Mouse (Mus musculus) limb, embryonic 14.5 days (tissue): Measurements from ENCODE around the gene Gm20388. TPM values are rescaled to one million over a fixed set of nuclear protein-coding genes. Genes with fewer than 3 reads are reported as not detected.

ENCODE experiments used
- ATAC-seq: fragments of 200-750 bp; cut with Nextera tagmentation; 2 replicates; pipeline ENCODE4 v1.8.0; 2017; ENCODE audit warnings: low read depth, moderate number of reproducible peaks, moderate TSS enrichment; ENCODE audit not compliant: low FRiP score
- DNase-seq: peaks from one replicate; pipeline ENCODE4 v3.0.0-alpha.2; 2015; ENCODE audit warnings: low spot score
- H3K27ac ChIP-seq: fragments of 300-500 bp; sonication (generic); replicated peaks from 2 replicates; pipeline ENCODE4 v1.5.1; 2014; ENCODE audit warnings: low read depth, mild to moderate bottlenecking, low read length, moderate library complexity, mixed read lengths
- H3K27me3 ChIP-seq: fragments of 300-500 bp; sonication (generic); 2 replicates; pipeline ENCODE4 v1.6.1; 2014; ENCODE audit warnings: low read length, mixed read lengths; ENCODE audit not compliant: control insufficient read depth, insufficient read depth
- H3K36me3 ChIP-seq: fragments of 300-500 bp; sonication (generic); 2 replicates; pipeline ENCODE4 v1.6.1; 2014; ENCODE audit warnings: mild to moderate bottlenecking, low read length, moderate library complexity, mixed read lengths; ENCODE audit not compliant: control insufficient read depth, insufficient read depth
- H3K4me1 ChIP-seq: fragments of 300-500 bp; sonication (generic); 2 replicates; pipeline ENCODE4 v1.6.1; 2014; ENCODE audit warnings: antibody characterized with exemption, low read length, mixed read lengths; ENCODE audit not compliant: control insufficient read depth, insufficient read depth
- H3K4me2 ChIP-seq: fragments of 300-500 bp; sonication (generic); replicated peaks from 2 replicates; pipeline ENCODE4 v1.6.1; 2014; ENCODE audit warnings: low read depth, mild to moderate bottlenecking, low read length, moderate library complexity; ENCODE audit not compliant: severe bottlenecking
- H3K4me3 ChIP-seq: fragments of 300-500 bp; sonication (generic); replicated peaks from 2 replicates; pipeline ENCODE4 v1.5.1; 2014; ENCODE audit warnings: low read length
- H3K9ac ChIP-seq: fragments of 300-500 bp; sonication (generic); 2 replicates; pipeline ENCODE4 v1.6.1; 2014; ENCODE audit warnings: mild to moderate bottlenecking, low read depth, low read length, moderate library complexity; ENCODE audit not compliant: severe bottlenecking
- H3K9me3 ChIP-seq: fragments of 300-500 bp; sonication (generic); 2 replicates; pipeline ENCODE4 v1.6.1; 2016; ENCODE audit warnings: low read length; ENCODE audit not compliant: control insufficient read depth
- POLR2A ChIP-seq: fragments of 200-500 bp; IDR thresholded peaks from 2 replicates; pipeline ENCODE4 v1.8.0; 2012; ENCODE audit warnings: inconsistent platforms, mild to moderate bottlenecking, moderate library complexity, borderline replicate concordance; ENCODE audit not compliant: insufficient read depth, insufficient read length; ENCODE audit errors: extremely low read depth
- WGBS: fragments of 180-500 bp; shearing (Covaris S2); extraction: QIAGEN DNeasy Blood & Tissue Kit; methylation state at CpG from one replicate; pipeline ENCODE4 v1.1.7; 2014; 5-methylcytosine and 5-hydroxymethylcytosine counted together
- polyA plus RNA-seq, 2 experiments: library from polyadenylated mRNA; depleted of rRNA in 1 of 2; stranded (reverse) in 1 of 2; unstranded in 1 of 2; fragments of >200 nt; fragmentation: Nextera tagmentation in 1 of 2; extraction: Ambion mirVana in 1 of 2; gene quantifications; 2 replicates each; pipeline versions ENCODE4 v1.2.1 to v1.2.3; 2012 to 2014

Gene Gm20388
- polyA plus RNA-seq, 2 experiments = 1.9 to 49.9 TPM

- H3K4me1 ChIP-seq = peaks cover 64% of the 10 kb centered on the region
- 0 out of 2 replicates have a peak overlapping the region, but pooled peaks have one; percentile 10 for H3K4me2 ChIP-seq
- H3K27ac ChIP-seq = no peak overlapping the region
- WGBS = 13% methylated on average over 14 of the region's 14 CpGs
- TF ChIP-seq POLR2A = no peak
- H3K4me3 ChIP-seq = no peak overlapping the region
- H3K27me3 ChIP-seq = peaks cover 36% of the 10 kb centered on the region
- H3K9ac ChIP-seq = no peak overlapping the region
- ATAC-seq (no peak), DNase-seq (no peak)
- H3K9me3 ChIP-seq = no peaks in the 10 kb centered on the region
- no peaks in the 10 kb centered on the region for H3K36me3 ChIP-seq
Observed at GRCm38 (mm10) chr8:120492193-120492880, 581.7 kb downstream of the Gm20388 start.

- Histone ChIP-seq H3K4me1 (peaks cover 65% of the 10 kb centered on the region), H3K9ac (no peak overlapping the region), H3K36me3 (no peaks in the 10 kb centered on the region), H3K27me3 (peaks cover 31% of the 10 kb centered on the region), H3K4me2 (0 out of 2 replicates have a peak overlapping the region, but pooled peaks have one; percentile 10), H3K9me3 (no peaks in the 10 kb centered on the region), H3K27ac (no peak overlapping the region), H3K4me3 (no peak overlapping the region)
- DNase-seq (no peak), ATAC-seq (no peak)
- 50% methylated on average over 4 of the region's 4 CpGs for WGBS
- no peak for TF ChIP-seq POLR2A
Observed at GRCm38 (mm10) chr8:120492881-120493220, 582.2 kb downstream of the Gm20388 start.

- ATAC-seq (no peak), DNase-seq (no peak)
- H3K4me1 ChIP-seq = peaks cover 65% of the 10 kb centered on the region
- H3K27me3 ChIP-seq = peaks cover 26% of the 10 kb centered on the region
- H3K36me3 ChIP-seq = no peaks in the 10 kb centered on the region
- no peaks in the 10 kb centered on the region for H3K9me3 ChIP-seq
- no peak for TF ChIP-seq POLR2A
- no peak overlapping the region for H3K9ac ChIP-seq
- H3K4me2 ChIP-seq = no peak overlapping the region
- no peak overlapping the region for H3K4me3 ChIP-seq
- WGBS = 54% methylated on average over 16 of the region's 16 CpGs
- H3K27ac ChIP-seq = no peak overlapping the region
Observed at GRCm38 (mm10) chr8:120493508-120494464, 583.1 kb downstream of the Gm20388 start.

- Histone ChIP-seq H3K4me2 (no peak overlapping the region; the same call in 1 of the 2 replicates), H3K4me3 (no peak overlapping the region), H3K4me1 (peaks cover 60% of the 10 kb centered on the region), H3K27ac (no peak overlapping the region), H3K9me3 (no peaks in the 10 kb centered on the region), H3K9ac (no peak overlapping the region), H3K36me3 (no peaks in the 10 kb centered on the region), H3K27me3 (peaks cover 18% of the 10 kb centered on the region; the same call in 1 of the 2 replicates)
- ATAC-seq = peak; percentile 10; the same call in 1 of the 2 replicates
- no peak for TF ChIP-seq POLR2A
- 24% methylated on average over 15 of the region's 15 CpGs for WGBS
- no peak for DNase-seq
Observed at GRCm38 (mm10) chr8:120494903-120495302, 584.3 kb downstream of the Gm20388 start.

GRCm38 (mm10) chr8:120495461-120495860, 584.8 kb downstream of the Gm20388 start:
- H3K9me3 ChIP-seq = no peaks in the 10 kb centered on the region
- ATAC-seq = no peak
- no peak for TF ChIP-seq POLR2A
- peaks cover 54% of the 10 kb centered on the region for H3K4me1 ChIP-seq
- 80% methylated on average over 5 of the region's 5 CpGs for WGBS
- no peaks in the 10 kb centered on the region for H3K36me3 ChIP-seq
- no peak overlapping the region for H3K9ac ChIP-seq
- peaks cover 12% of the 10 kb centered on the region; the same call in 1 of the 2 replicates for H3K27me3 ChIP-seq
- no peak for DNase-seq
- no peak overlapping the region for H3K27ac ChIP-seq
- no peak overlapping the region for H3K4me2 ChIP-seq
- no peak overlapping the region for H3K4me3 ChIP-seq
